Mouse (Mus musculus) CD4-positive, CD25-positive, alpha-beta regulatory T cell, adult 2 months (primary cell): ENCODE data around the gene Ess2.

ENCODE experiments used
- DNase-seq: peaks from one replicate; pipeline ENCODE4 v3.0.0-alpha.2; 2012; ENCODE audit warnings: low read depth, low spot score

Gene Ess2

DNA sequence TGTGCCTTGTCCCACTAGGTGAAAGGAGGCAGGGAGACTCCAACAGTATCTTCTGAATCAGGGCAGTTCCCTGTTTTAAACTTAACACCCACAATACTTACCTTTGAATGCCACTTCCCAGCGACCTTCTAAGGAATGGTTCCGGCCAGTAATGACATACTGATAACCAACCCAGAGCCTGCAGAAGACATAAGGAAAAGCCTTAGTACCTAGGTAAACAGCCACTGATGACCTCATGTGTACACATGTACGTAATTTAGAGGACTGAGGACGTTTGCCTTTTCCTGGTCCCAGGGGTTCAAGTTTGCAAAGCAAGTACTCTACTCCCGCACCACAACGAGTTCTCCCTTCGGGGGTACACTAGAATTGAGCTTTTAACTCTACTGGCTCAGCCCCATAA is 54.0 kb downstream of the Ess2 start:
- no peak for DNase-seq

GRCm38 (mm10) chr16:17853263-17853662 is 57.9 kb downstream of the Ess2 start:
- DNase-seq: no peak

- no peak for DNase-seq
Measured at GRCm38 (mm10) chr16:17851860-17852259, 59.3 kb downstream of the Ess2 start.

- DNase-seq: no peak
Measured at GRCm38 (mm10) chr16:17851331-17851730, 59.8 kb downstream of the Ess2 start.
